Mouse (Mus musculus) MEL (cell line): ENCODE results near the gene Zbtb20. TPM values are rescaled to one million over a fixed set of nuclear protein-coding genes. Genes with fewer than 3 reads are reported as not detected.
"Not testable (repeated sequence)": the region's sequence is repeated elsewhere in the genome, so short reads cannot be mapped to it uniquely, and the experiment has no call there.

ENCODE experiments used
- DNase-seq: peaks from one replicate; pipeline ENCODE4 v3.0.0; 2011; ENCODE audit warnings: low read depth, low spot score
- H3K27ac ChIP-seq: 2 replicates; pipeline ENCODE4 v1.5.1; 2012; ENCODE audit warnings: low read depth, mild to moderate bottlenecking, control low read depth, low read length, moderate library complexity; ENCODE audit not compliant: control insufficient read depth
- H3K27me3 ChIP-seq, 2 experiments: fragments of 150-350 bp in 1 of 2; sonication (generic) in 1 of 2; 2 replicates each; pipeline ENCODE4 v1.6.1; 2012; ENCODE audit warnings: low read length in 2 of 2, mild to moderate bottlenecking in 2 of 2, improper control_type of control experiment in 1 of 2, moderate library complexity in 1 of 2; ENCODE audit not compliant: insufficient read depth in 2 of 2, control insufficient read depth in 1 of 2
- H3K36me3 ChIP-seq, 2 experiments: 2 replicates each; pipeline ENCODE4 v1.6.1; 2012 to 2014; ENCODE audit warnings: low read length in 2 of 2, improper control_type of control experiment in 1 of 2, inconsistent platforms in 1 of 2, mild to moderate bottlenecking in 1 of 2; ENCODE audit not compliant: insufficient read depth in 2 of 2, control insufficient read depth in 1 of 2
- H3K4me1 ChIP-seq, 2 experiments: fragments of 150-350 bp in 1 of 2; sonication (generic) in 1 of 2; 2 replicates each; pipeline ENCODE4 v1.6.1; 2012; ENCODE audit warnings: low read length in 2 of 2, improper control_type of control experiment in 1 of 2, mild to moderate bottlenecking in 1 of 2; ENCODE audit not compliant: insufficient read depth in 2 of 2, control insufficient read depth in 1 of 2
- H3K4me3 ChIP-seq, 2 experiments: fragments of 150-350 bp in 1 of 2; sonication (generic) in 1 of 2; 2 replicates each; pipeline ENCODE4 v1.5.1; 2012; ENCODE audit warnings: low read depth in 2 of 2, low read length in 2 of 2, mild to moderate bottlenecking in 2 of 2, moderate library complexity in 2 of 2, control low read depth in 1 of 2, improper control_type of control experiment in 1 of 2; ENCODE audit not compliant: control insufficient read depth in 1 of 2, insufficient read depth in 1 of 2
- H3K79me2 ChIP-seq: 2 replicates; pipeline ENCODE4 v1.6.1; 2012; ENCODE audit warnings: mild to moderate bottlenecking, low read length, moderate library complexity; ENCODE audit not compliant: control insufficient read depth, poor library complexity, insufficient read depth
- H3K9ac ChIP-seq: 2 replicates; pipeline ENCODE4 v1.6.1; 2012; ENCODE audit warnings: low read depth, mild to moderate bottlenecking, control low read depth, low read length, moderate library complexity; ENCODE audit not compliant: control insufficient read depth, poor library complexity, severe bottlenecking
- H3K9me3 ChIP-seq: fragments of 150-350 bp; sonication (generic); replicated peaks from 2 replicates; pipeline ENCODE4 v1.6.1; 2012; ENCODE audit warnings: mild to moderate bottlenecking, low read length, improper control_type of control experiment, moderate library complexity; ENCODE audit not compliant: insufficient read depth
- CTCF ChIP-seq, 3 experiments: IDR thresholded peaks in 2 of 3; conservative IDR thresholded peaks in 1 of 3; 2 replicates each; pipeline ENCODE4 v1.5.1; 2011 to 2012; ENCODE audit warnings: low read length in 3 of 3, low read depth in 2 of 3, mild to moderate bottlenecking in 2 of 3, improper control_type of control experiment in 1 of 3, inconsistent platforms in 1 of 3, mixed read lengths in 1 of 3, moderate library complexity in 1 of 3; ENCODE audit not compliant: control insufficient read depth in 1 of 3, insufficient read depth in 1 of 3, poor library complexity in 1 of 3, severe bottlenecking in 1 of 3
- EP300 ChIP-seq, 2 experiments: IDR thresholded peaks; 2 replicates each; pipeline ENCODE4 v1.6.1; 2011; ENCODE audit warnings: improper control_type of control experiment in 2 of 2, low read length in 2 of 2, low read depth in 1 of 2, mild to moderate bottlenecking in 1 of 2
- ETS1 ChIP-seq: IDR thresholded peaks from 2 replicates; pipeline ENCODE4 v1.6.1; 2012; ENCODE audit warnings: low read depth, mild to moderate bottlenecking, inconsistent platforms, low read length, improper control_type of control experiment, moderate library complexity
- GABPA ChIP-seq: IDR thresholded peaks from 2 replicates; pipeline ENCODE4 v1.6.1; 2012; ENCODE audit warnings: low read depth, mild to moderate bottlenecking, inconsistent platforms, low read length, improper control_type of control experiment, moderate library complexity
- JUND ChIP-seq: IDR thresholded peaks from 2 replicates; pipeline ENCODE4 v1.6.1; 2011; ENCODE audit warnings: low read depth, mild to moderate bottlenecking, improper control_type of control experiment, low read length
- MAFK ChIP-seq: IDR thresholded peaks from 2 replicates; pipeline ENCODE4 v1.6.1; 2011; ENCODE audit warnings: low read depth, mild to moderate bottlenecking, low read length, improper control_type of control experiment, borderline replicate concordance
- MYC ChIP-seq: IDR thresholded peaks from 2 replicates; pipeline ENCODE4 v1.6.1; 2011; ENCODE audit warnings: low read depth, mild to moderate bottlenecking, low read length, improper control_type of control experiment, moderate library complexity
- NRF1 ChIP-seq: IDR thresholded peaks from 2 replicates; pipeline ENCODE4 v1.6.1; 2014; ENCODE audit warnings: low read depth, mild to moderate bottlenecking, inconsistent platforms, low read length, improper control_type of control experiment, moderate library complexity; ENCODE audit not compliant: poor library complexity, insufficient read depth, severe bottlenecking
- POLR2AphosphoS5 ChIP-seq: IDR thresholded peaks from 2 replicates; pipeline ENCODE4 v1.6.1; 2012; ENCODE audit warnings: low read depth, borderline replicate concordance, mild to moderate bottlenecking, inconsistent platforms, low read length, moderate library complexity, mixed read lengths
- RCOR1 ChIP-seq: IDR thresholded peaks from 2 replicates; pipeline ENCODE4 v1.6.1; 2012; ENCODE audit warnings: low read depth, mild to moderate bottlenecking, inconsistent platforms, low read length, improper control_type of control experiment
- SMC3 ChIP-seq: IDR thresholded peaks from 2 replicates; pipeline ENCODE4 v1.6.1; 2011; ENCODE audit warnings: low read depth, low read length, improper control_type of control experiment
- TBP ChIP-seq: IDR thresholded peaks from 2 replicates; pipeline ENCODE4 v1.8.0; 2011; ENCODE audit warnings: low read depth, low read length, improper control_type of control experiment
- ZC3H11A ChIP-seq: IDR thresholded peaks from 2 replicates; pipeline ENCODE4 v1.6.1; 2012; ENCODE audit warnings: low read depth, mild to moderate bottlenecking, inconsistent platforms, low read length, improper control_type of control experiment
- ZKSCAN1 ChIP-seq: IDR thresholded peaks from 2 replicates; pipeline ENCODE4 v1.6.1; 2012; ENCODE audit warnings: low read depth, mild to moderate bottlenecking, inconsistent platforms, low read length, improper control_type of control experiment, moderate library complexity
- ZMIZ1 ChIP-seq: IDR thresholded peaks from 2 replicates; pipeline ENCODE4 v1.6.1; 2012; ENCODE audit warnings: low read depth, mild to moderate bottlenecking, inconsistent platforms, low read length, improper control_type of control experiment, moderate library complexity
- polyA plus RNA-seq, 2 experiments: library from polyadenylated mRNA; stranded (reverse) in 1 of 2; unstranded in 1 of 2; fragments of >175 nt in 1 of 2; fragments of >200 nt in 1 of 2; gene quantifications; 2 replicates each; pipeline versions ENCODE4 v1.2.1 to v1.2.4; 2012; ENCODE audit warnings: low replicate concordance in 2 of 2, low read depth in 1 of 2; ENCODE audit not compliant: insufficient read length in 2 of 2, insufficient read depth in 1 of 2, missing spikeins in 1 of 2
- total RNA-seq: library from RNA; depleted of rRNA; stranded (reverse); fragments of 300-350 nt; gene quantifications from 2 replicates; pipeline ENCODE4 v1.2.3, GENCODE M21; 2012

Gene Zbtb20
- total and polyA plus RNA-seq, 3 experiments = 0.17 to 0.27 TPM; not detected in 1

DNA sequence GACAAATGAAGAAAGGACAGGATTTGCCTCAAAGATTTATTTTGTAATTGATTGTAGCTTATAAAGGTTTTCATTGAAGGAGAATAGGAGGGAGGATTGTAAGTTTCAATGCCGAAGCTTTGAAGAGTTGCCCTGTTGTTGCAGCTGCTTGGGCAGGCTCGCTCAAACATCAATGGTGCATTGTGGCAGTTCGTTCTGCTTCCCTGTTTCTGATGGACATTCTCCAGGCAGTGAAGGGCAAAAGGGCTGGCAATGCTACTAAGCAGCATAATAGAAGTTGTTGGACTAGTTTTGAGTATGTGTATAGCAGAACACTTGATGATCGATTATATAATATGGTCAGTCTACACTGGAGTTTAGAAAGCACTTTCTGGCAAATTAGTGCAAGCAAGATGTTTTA lies 71.3 kb downstream of the Zbtb20 start:
- Histone ChIP-seq H3K79me2 (no peaks in the 10 kb centered on the region), H3K4me3 (no peak overlapping the region), H3K27me3 (no peaks in the 10 kb centered on the region), H3K4me1 (no peaks in the 10 kb centered on the region), H3K36me3 (no peaks in the 10 kb centered on the region), H3K9me3 (no peaks in the 10 kb centered on the region)
- TF ChIP-seq SMC3 (no peak), ETS1 (no peak), MAFK (no peak), ZC3H11A (no peak), JUND (no peak), MYC (no peak), ZKSCAN1 (no peak), GABPA (no peak), ZMIZ1 (no peak), CTCF (IDR thresholded peaks at IDR 0.05 in 2 of 3, conservative IDR thresholded peaks at IDR 0.05 in 1 of 3; ENCODE audit: control insufficient read depth in 1 of 3, insufficient read depth in 1 of 3, low read depth in 2 of 3, low read length in 3 of 3, poor library complexity in 1 of 3, severe bottlenecking in 1 of 3) (no peak), TBP (no peak), NRF1 (no peak), EP300 (IDR thresholded peaks at IDR 0.05; ENCODE audit: low read depth in 1 of 2, low read length in 2 of 2) (no peak), RCOR1 (no peak)
- TF ChIP-seq, all 39 proteins: peak for 0
- no peak for DNase-seq
- H3K27ac ChIP-seq = no peak overlapping the region
- H3K9ac ChIP-seq = no peak overlapping the region

GRCm38 (mm10) chr16:42955401-42955800 lies 79.7 kb downstream of the Zbtb20 start:
- not testable (repeated sequence) for H3K9ac ChIP-seq, H3K4me3 ChIP-seq, DNase-seq, H3K27ac ChIP-seq, H3K4me1 ChIP-seq, H3K9me3 ChIP-seq, H3K79me2 ChIP-seq, H3K27me3 ChIP-seq, H3K36me3 ChIP-seq

DNA sequence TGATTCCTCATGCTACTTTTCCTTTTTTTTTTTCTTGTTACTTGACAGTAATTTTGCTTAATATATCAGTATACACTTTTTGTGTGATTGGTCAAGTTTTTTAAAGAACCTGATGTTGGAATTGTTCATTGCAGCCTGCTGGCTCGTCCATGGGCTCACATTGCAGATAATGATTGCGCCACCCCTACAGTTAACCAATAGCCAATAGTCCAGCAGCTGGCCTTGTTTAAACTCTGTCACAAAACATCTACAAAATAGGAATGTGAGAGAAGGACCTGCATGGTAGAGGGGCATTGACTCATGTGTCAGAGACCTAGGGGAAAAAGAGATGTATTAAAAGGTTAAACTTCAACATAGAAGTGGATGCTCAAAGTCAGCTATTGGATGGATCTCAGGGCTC lies 97.2 kb downstream of the Zbtb20 start:
- Histone ChIP-seq H3K27ac (no peak overlapping the region), H3K27me3 (no peaks in the 10 kb centered on the region), H3K36me3 (no peaks in the 10 kb centered on the region), H3K9me3 (no peaks in the 10 kb centered on the region), H3K9ac (no peak overlapping the region), H3K4me3 (no peak overlapping the region), H3K4me1 (no peaks in the 10 kb centered on the region), H3K79me2 (no peaks in the 10 kb centered on the region)
- DNase-seq = no peak
- no peak for TF ChIP-seq POLR2AphosphoS5
